Mouse (Mus musculus) spleen, adult 2 months (tissue): ENCODE data around the gene Hdac7. TPM values are rescaled to one million over a fixed set of nuclear protein-coding genes. Genes with fewer than 3 reads are reported as not detected.
A peak's percentile ranks its signal among the peaks of the same experiment; 100 is the strongest.

Experiments used
- DNase-seq, 2 experiments: peaks; one replicate each; pipeline versions ENCODE4 v3.0.0 to v3.0.0-alpha.2; 2012 to 2021; ENCODE audit warnings: low spot score in 2 of 2, low read depth in 1 of 2
- H3K27ac ChIP-seq: fragments of 200-500 bp; 2 replicates; pipeline ENCODE4 v1.5.1; 2012; ENCODE audit warnings: low read length, inconsistent platforms; ENCODE audit not compliant: insufficient read depth
- H3K27me3 ChIP-seq: fragments of 200-500 bp; 2 replicates; pipeline ENCODE4 v1.6.1; 2012; ENCODE audit warnings: mild to moderate bottlenecking, moderate library complexity, low read length, inconsistent platforms; ENCODE audit not compliant: control insufficient read depth, insufficient read depth
- H3K36me3 ChIP-seq: fragments of 200-500 bp; 2 replicates; pipeline ENCODE4 v1.6.1; 2012; ENCODE audit warnings: mild to moderate bottlenecking, low read length, inconsistent platforms; ENCODE audit not compliant: control insufficient read depth, insufficient read depth
- H3K4me1 ChIP-seq: fragments of 200-500 bp; 2 replicates; pipeline ENCODE4 v1.6.1; 2011; ENCODE audit warnings: inconsistent platforms; ENCODE audit not compliant: control insufficient read depth, insufficient read depth, insufficient read length
- H3K4me3 ChIP-seq: fragments of 200-500 bp; 2 replicates; pipeline ENCODE4 v1.5.1; 2011; ENCODE audit warnings: mild to moderate bottlenecking, inconsistent platforms; ENCODE audit not compliant: insufficient read depth, insufficient read length; ENCODE audit errors: extremely low read depth
- CTCF ChIP-seq: fragments of 200-500 bp; IDR thresholded peaks from 2 replicates; pipeline ENCODE4 v1.5.1; 2011; ENCODE audit warnings: mild to moderate bottlenecking, inconsistent platforms; ENCODE audit not compliant: insufficient read depth, insufficient read length, insufficient replicate concordance; ENCODE audit errors: extremely low read depth
- POLR2A ChIP-seq: fragments of 200-500 bp; IDR thresholded peaks from 2 replicates; pipeline ENCODE4 v1.6.1; 2011; ENCODE audit warnings: low read depth, low read length, inconsistent platforms
- WGBS: fragments of 180-500 bp; shearing (Covaris S2); methylation state at CpG from one replicate; pipeline ENCODE4 v1.1.7; 2018; 5-methylcytosine and 5-hydroxymethylcytosine counted together
- polyA plus RNA-seq: library from polyadenylated mRNA; depleted of rRNA; stranded (reverse); fragments of >200 nt; gene quantifications from 2 replicates; pipeline ENCODE4 v1.2.3, GENCODE M21; 2012

Gene Hdac7
- polyA plus RNA-seq, 1 experiment = 104 TPM

DNA sequence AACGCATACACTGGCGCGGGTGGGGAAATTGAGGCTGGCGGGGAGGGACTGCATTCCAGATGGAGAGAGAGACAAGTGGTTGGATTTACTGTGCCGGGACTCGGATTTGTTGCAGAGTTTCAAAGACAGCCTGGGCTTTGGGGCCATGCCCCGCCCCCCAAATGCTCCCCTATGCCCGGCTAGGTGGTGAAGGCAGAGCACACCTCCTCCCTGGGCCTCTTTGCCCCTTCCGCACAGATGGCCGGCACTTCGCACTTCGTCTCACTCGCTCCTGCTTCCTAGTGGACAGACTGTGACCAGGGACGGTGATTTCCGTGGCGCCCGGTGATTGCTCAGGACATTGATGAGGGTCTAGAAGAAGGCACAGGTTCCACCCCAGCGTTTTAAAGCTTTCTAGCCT, 76.1 kb downstream of the Hdac7 start:
- H3K27me3 ChIP-seq = 0 out of 2 replicates have a peak, but pooled peaks cover 2% of the 10 kb centered on the region
- no peaks in the 10 kb centered on the region for H3K36me3 ChIP-seq
- H3K4me1 ChIP-seq = peaks cover 10% of the 10 kb centered on the region
- peak in 1 of 2 experiments; percentile 38 for DNase-seq
- peak overlapping the region; percentile 58 for H3K4me3 ChIP-seq
- H3K27ac ChIP-seq = peak overlapping the region; percentile 55; the same call in 1 of the 2 replicates
- TF ChIP-seq POLR2A = no peak
- TF ChIP-seq CTCF = no peak
- WGBS = 2% methylated on average over 18 of the region's 18 CpGs

DNA sequence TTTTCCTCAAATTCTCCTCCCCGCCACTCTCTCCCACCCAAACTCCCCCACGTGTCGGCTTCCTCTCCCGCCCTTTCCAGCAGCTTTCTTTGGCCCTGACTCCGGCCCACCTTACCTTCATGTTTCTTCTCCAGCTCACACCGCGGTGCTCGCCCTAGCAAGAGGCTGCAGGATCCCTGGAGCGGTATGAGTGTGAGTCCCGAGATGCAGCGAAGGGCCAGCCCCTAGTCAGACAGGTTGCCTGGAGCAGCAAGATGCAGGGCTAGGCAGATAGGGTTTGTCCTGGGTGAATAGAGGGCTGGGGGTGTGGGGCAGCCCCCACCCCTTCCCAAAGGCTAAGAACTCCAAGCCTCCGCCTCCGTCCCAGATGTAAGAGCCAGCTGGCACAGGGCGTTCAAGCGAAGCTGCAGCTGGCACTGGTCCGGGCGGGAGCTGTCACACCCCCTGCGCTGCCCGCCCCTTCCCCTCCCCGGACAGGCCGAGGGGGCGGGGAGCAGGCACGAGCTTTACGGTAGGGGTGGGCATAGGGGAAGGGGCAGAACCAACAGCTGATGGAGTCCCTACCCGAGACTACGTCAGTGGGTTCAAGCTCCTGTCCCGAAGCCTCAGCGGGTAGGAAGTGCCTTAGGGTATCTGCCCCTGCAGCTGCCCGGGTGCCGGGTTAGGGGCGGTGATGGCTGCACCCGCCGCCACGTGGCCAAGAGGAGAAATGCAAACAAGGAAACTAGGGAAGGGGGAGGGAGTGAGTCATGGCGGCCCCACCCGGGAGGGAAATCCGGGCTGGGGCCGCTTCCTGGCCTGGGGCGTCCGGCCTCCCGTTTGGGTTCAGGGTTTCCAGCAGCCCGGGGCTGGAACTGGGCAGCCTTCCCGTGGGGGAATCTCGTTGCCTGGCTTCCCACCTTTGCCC, 76.8 kb downstream of the Hdac7 start, which contains the start of gene Rapgef3:
Rapgef3 (minus strand) TSS at position 693 of the 907 bp plus-strand sequence.
- peak within 1 kb of the TSS; percentile 55 for H3K27ac ChIP-seq
- no peaks in the 10 kb centered on the region for H3K36me3 ChIP-seq
- H3K4me3 ChIP-seq = peak within 1 kb of the TSS; percentile 58
- WGBS = 3% methylated on average over 44 of the region's 44 CpGs
- H3K4me1 ChIP-seq = peaks cover 12% of the 10 kb centered on the region
- 0 out of 2 replicates have a peak, but pooled peaks cover 2% of the 10 kb centered on the region for H3K27me3 ChIP-seq
- TF ChIP-seq CTCF (peak; percentile 68; the same call in 1 of the 2 replicates), POLR2A (no peak; the same call in 1 of the 2 replicates)
- peak; percentile 39 to 79 for DNase-seq

DNA sequence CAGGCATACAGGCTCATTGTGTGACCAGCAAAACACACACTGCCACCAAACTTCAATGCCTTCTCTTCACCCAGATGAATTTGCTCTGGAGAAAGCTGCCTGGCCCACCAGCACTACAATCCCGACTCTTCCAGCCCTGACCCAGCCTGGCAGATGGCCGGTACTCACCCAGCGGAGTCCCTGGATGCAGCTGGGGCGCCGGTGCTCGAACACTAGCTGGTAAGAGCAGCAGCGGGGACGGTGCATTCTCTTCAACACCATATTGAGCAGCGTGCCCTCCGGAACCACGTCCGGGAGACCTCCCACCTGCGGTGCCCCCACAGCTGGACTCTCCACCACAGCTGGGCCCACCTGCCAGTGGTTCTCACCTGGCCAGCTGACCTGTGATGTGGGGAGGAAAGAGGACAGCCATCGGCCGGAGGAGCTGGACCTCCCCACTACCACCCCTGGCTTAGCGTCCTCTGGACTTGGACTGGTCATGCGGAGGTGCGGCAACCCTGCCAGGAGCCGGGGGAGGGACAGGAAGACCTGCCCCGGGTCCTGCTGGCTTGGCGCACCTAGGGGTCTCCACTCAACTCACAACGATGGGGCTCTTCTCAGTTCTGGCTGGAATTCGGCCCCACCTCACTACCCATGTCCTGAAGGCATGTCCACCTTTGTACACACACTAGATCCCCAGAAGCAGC, 77.6 kb downstream of the Hdac7 start:
- Histone ChIP-seq H3K36me3 (no peaks in the 10 kb centered on the region), H3K4me1 (peaks cover 13% of the 10 kb centered on the region), H3K4me3 (peak overlapping the region; percentile 58; the same call in 1 of the 2 replicates), H3K27ac (peak overlapping the region; percentile 12), H3K27me3 (0 out of 2 replicates have a peak, but pooled peaks cover 2% of the 10 kb centered on the region)
- TF ChIP-seq CTCF (no peak), POLR2A (no peak)
- 34% methylated on average over 23 of the region's 23 CpGs for WGBS
- DNase-seq = no peak

DNA sequence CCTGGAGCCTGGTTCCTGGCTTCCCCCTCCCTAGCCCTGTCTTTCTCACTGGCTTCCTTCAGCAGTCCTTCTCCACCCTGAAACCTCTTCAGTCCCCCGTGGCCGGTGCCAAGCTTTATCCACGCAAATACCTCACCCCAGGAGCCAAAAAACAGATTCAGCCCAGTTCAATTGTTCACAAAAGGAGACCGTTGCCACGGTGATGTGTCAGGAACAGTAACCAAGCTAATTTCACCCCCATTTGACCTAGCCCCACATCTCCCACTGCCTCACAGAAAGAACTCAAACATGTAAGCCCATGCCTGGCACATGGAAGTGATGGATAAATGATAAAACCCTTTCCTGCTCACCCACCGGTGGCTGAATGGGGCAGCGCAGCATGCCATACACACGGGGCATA, 78.1 kb downstream of the Hdac7 start:
- Histone ChIP-seq H3K4me3 (peak overlapping the region; percentile 58), H3K27me3 (0 out of 2 replicates have a peak, but pooled peaks cover 2% of the 10 kb centered on the region), H3K36me3 (no peaks in the 10 kb centered on the region), H3K27ac (no peak overlapping the region), H3K4me1 (peaks cover 13% of the 10 kb centered on the region)
- 59% methylated on average over 8 of the region's 8 CpGs for WGBS
- DNase-seq = no peak
- TF ChIP-seq POLR2A (no peak), CTCF (no peak)

DNA sequence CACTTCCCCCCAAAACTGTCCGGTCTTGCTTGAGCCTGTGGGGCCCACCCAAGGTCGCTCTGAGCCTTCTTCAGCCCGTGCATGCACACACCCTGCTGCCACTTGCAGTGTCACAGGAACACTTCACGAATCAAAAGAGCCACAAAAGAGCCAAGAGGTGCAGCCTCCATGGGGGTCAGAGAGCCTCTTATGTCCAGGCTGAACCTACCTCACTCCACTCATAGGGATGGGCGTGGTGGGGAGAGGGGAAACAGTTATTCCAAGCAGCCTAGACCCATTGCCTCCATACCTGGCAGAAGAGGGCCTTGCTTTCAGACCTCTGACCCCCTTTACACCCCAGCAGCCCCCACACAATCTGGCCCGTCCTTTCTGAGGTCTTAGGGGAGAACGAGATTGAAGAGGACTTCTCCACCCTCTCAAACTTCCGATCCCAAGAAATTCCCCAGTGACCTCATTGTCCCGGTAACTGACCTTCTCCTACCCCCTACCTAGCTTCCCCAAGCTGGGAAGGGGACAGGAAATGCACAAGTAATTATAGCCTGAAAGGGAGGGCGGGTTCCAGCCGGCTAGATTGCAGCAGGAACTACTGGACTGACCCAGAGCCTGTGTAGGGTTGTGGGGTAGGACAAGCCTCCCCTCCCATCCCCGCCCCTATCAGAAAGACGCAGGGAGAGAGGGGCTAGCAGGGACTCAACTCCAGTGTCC, 79.1 kb downstream of the Hdac7 start:
- H3K4me3 ChIP-seq = no peak overlapping the region
- 80% methylated on average over 13 of the region's 13 CpGs for WGBS
- TF ChIP-seq CTCF (no peak), POLR2A (no peak)
- H3K27ac ChIP-seq = peak overlapping the region; percentile 13; the same call in 1 of the 2 replicates
- DNase-seq = no peak
- 0 out of 2 replicates have a peak, but pooled peaks cover 2% of the 10 kb centered on the region for H3K27me3 ChIP-seq
- no peaks in the 10 kb centered on the region for H3K36me3 ChIP-seq
- H3K4me1 ChIP-seq = peaks cover 13% of the 10 kb centered on the region

DNA sequence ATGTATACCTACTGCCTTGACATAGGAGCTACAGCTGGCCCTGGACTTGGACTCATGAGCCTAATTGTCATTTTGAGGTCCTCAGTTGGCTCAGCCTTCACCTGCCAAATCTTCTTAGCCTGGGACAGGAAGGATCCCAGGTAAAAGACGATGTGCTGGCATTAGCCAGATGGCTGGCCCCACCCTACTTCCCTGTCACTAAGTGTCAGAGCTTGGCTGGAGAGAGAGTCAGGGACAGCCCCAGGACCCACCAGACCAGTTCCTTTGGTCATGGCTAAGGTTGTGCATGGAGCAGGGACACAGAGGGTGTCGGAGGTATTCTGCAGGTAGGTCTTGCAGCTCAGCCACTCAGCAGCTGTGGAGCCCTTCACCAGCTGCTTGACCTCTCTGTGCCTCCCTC, 79.8 kb downstream of the Hdac7 start:
- H3K36me3 ChIP-seq = no peaks in the 10 kb centered on the region
- no peak overlapping the region for H3K27ac ChIP-seq
- TF ChIP-seq CTCF = no peak
- TF ChIP-seq POLR2A = no peak
- no peak for DNase-seq
- H3K4me1 ChIP-seq = peaks cover 13% of the 10 kb centered on the region
- no peak overlapping the region for H3K4me3 ChIP-seq
- 0 out of 2 replicates have a peak, but pooled peaks cover 2% of the 10 kb centered on the region for H3K27me3 ChIP-seq
- 85% methylated on average over 2 of the region's 2 CpGs for WGBS
